Mouse (Mus musculus) liver, adult 2 months (tissue): ENCODE data around the gene Ldb1.

Experiments used
- CTCF ChIP-seq: fragments of 200-500 bp; IDR thresholded peaks from 2 replicates; pipeline ENCODE4 v1.5.1; 2011; ENCODE audit warnings: low read depth, low read length, control low read depth
- POLR2A ChIP-seq: fragments of 200-500 bp; IDR thresholded peaks from 2 replicates; pipeline ENCODE4 v1.6.1; 2011; ENCODE audit warnings: low read length, control low read depth; ENCODE audit not compliant: insufficient read depth; ENCODE audit errors: extremely low read depth

DNA sequence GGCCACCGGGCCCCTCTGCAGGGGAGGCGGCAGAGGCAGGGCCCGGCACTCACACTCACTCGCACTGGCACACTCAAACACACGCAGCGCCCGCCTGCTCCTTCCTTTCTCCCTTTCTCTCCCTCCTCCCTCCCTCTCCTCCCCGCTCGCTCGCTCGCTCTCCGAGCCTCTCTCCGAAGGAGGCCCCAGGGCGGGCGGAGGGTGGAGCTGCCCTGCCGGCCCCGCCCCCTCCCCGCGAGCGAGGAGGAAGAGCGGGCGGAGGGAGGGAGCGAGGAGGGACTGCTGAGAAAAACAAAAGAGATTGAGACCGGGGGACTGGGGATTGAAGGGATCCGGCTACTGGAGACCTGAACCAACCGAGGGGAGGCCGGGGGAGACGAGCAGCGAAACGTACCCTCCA is 5.5 kb downstream of the Ldb1 start:
- TF ChIP-seq CTCF (no peak), POLR2A (peak; percentile 52; the same call in 1 of the 2 replicates)
